Mouse (Mus musculus): ENCODE measurements around the gene Hdac4. TPM values are rescaled to one million over a fixed set of nuclear protein-coding genes. Genes with fewer than 3 reads are reported as not detected.
A peak's percentile ranks its signal among the peaks of the same experiment; 100 is the strongest.

Gene Hdac4
- polyA plus RNA-seq, 1 experiment from 2014 or later, result 10.1 TPM

- Histone ChIP-seq H3K4me2 (no peak overlapping the region), H3K9ac (peak overlapping the region; percentile 27; the same call in 1 of the 2 replicates), H3K36me3 (no peaks in the 10 kb centered on the region), H3K4me1 (replicated peaks) (peaks cover 34% of the 10 kb centered on the region), H3K27me3 (replicated peaks) (no peaks in the 10 kb centered on the region), H3K27ac (ENCODE audit: poor library complexity, severe bottlenecking) (no peak overlapping the region), H3K4me3 (no peak overlapping the region), H3K9me3 (replicated peaks) (no peaks in the 10 kb centered on the region)
- WGBS, result 71% methylated on average over 5 of the region's 5 CpGs
- ATAC-seq (ENCODE audit: insufficient number of reproducible peaks, low FRiP score), result no peak
Measured at GRCm38 (mm10) chr1:92177599-92177998, 17.9 kb downstream of the Hdac4 start.

- H3K4me3 ChIP-seq, result no peak overlapping the region
- no peak overlapping the region for H3K4me2 ChIP-seq
- no peaks in the 10 kb centered on the region for H3K27me3 ChIP-seq (replicated peaks)
- no peaks in the 10 kb centered on the region for H3K36me3 ChIP-seq
- H3K4me1 ChIP-seq (replicated peaks), result peaks cover 35% of the 10 kb centered on the region
- H3K9me3 ChIP-seq (replicated peaks), result no peaks in the 10 kb centered on the region
- WGBS, result 68% methylated on average over 3 of the region's 3 CpGs
- H3K9ac ChIP-seq, result peak overlapping the region; percentile 27; the same call in 1 of the 2 replicates
- H3K27ac ChIP-seq (ENCODE audit: poor library complexity, severe bottlenecking), result 0 out of 2 replicates have a peak overlapping the region, but pooled peaks have one; percentile 29
- no peak for ATAC-seq (ENCODE audit: insufficient number of reproducible peaks, low FRiP score)
Measured at GRCm38 (mm10) chr1:92177196-92177595, 18.3 kb downstream of the Hdac4 start.

GRCm38 (mm10) chr1:92175266-92175665 is 20.2 kb downstream of the Hdac4 start:
- WGBS, result 71% methylated on average over 6 of the region's 6 CpGs
- Histone ChIP-seq H3K27me3 (replicated peaks) (no peaks in the 10 kb centered on the region), H3K9ac (no peak overlapping the region), H3K4me1 (replicated peaks) (peaks cover 47% of the 10 kb centered on the region), H3K4me2 (no peak overlapping the region), H3K27ac (ENCODE audit: poor library complexity, severe bottlenecking) (no peak overlapping the region), H3K4me3 (no peak overlapping the region), H3K36me3 (no peaks in the 10 kb centered on the region), H3K9me3 (replicated peaks) (no peaks in the 10 kb centered on the region)
- no peak for ATAC-seq (ENCODE audit: insufficient number of reproducible peaks, low FRiP score)

- H3K9ac ChIP-seq, result no peak overlapping the region
- H3K36me3 ChIP-seq, result no peaks in the 10 kb centered on the region
- no peak for ATAC-seq (ENCODE audit: insufficient number of reproducible peaks, low FRiP score)
- peaks cover 47% of the 10 kb centered on the region for H3K4me1 ChIP-seq (replicated peaks)
- H3K27me3 ChIP-seq (replicated peaks), result no peaks in the 10 kb centered on the region
- no peak overlapping the region for H3K4me3 ChIP-seq
- 85% methylated on average over 5 of the region's 5 CpGs for WGBS
- no peak overlapping the region for H3K4me2 ChIP-seq
- H3K27ac ChIP-seq (ENCODE audit: poor library complexity, severe bottlenecking), result no peak overlapping the region
- no peaks in the 10 kb centered on the region for H3K9me3 ChIP-seq (replicated peaks)
Measured at GRCm38 (mm10) chr1:92174898-92175255, 20.6 kb downstream of the Hdac4 start.

- WGBS, result 80% methylated on average over 3 of the region's 3 CpGs
- Histone ChIP-seq H3K4me2 (no peak overlapping the region), H3K27me3 (replicated peaks) (no peaks in the 10 kb centered on the region), H3K4me3 (no peak overlapping the region), H3K4me1 (replicated peaks) (peaks cover 47% of the 10 kb centered on the region), H3K9ac (no peak overlapping the region), H3K27ac (ENCODE audit: poor library complexity, severe bottlenecking) (no peak overlapping the region), H3K36me3 (no peaks in the 10 kb centered on the region), H3K9me3 (replicated peaks) (no peaks in the 10 kb centered on the region)
- ATAC-seq (ENCODE audit: insufficient number of reproducible peaks, low FRiP score), result no peak
Measured at GRCm38 (mm10) chr1:92174251-92174897, 21.1 kb downstream of the Hdac4 start.

GRCm38 (mm10) chr1:92170616-92171235 is 24.8 kb downstream of the Hdac4 start:
- 85% methylated on average over 5 of the region's 5 CpGs for WGBS

GRCm38 (mm10) chr1:92169776-92170055 is 25.8 kb downstream of the Hdac4 start:
- H3K4me2 ChIP-seq, result no peak overlapping the region
- no peak for ATAC-seq (ENCODE audit: insufficient number of reproducible peaks, low FRiP score)
- H3K36me3 ChIP-seq, result no peaks in the 10 kb centered on the region
- H3K4me1 ChIP-seq (replicated peaks), result peaks cover 43% of the 10 kb centered on the region
- H3K9me3 ChIP-seq (replicated peaks), result no peaks in the 10 kb centered on the region
- H3K4me3 ChIP-seq, result no peak overlapping the region
- no peak overlapping the region for H3K9ac ChIP-seq
- no peaks in the 10 kb centered on the region for H3K27me3 ChIP-seq (replicated peaks)
- H3K27ac ChIP-seq (ENCODE audit: poor library complexity, severe bottlenecking), result no peak overlapping the region

More at GRCm38 (mm10) chr1:92170616-92171235, 24.8 kb downstream of the Hdac4 start:
- Histone ChIP-seq H3K27me3 (replicated peaks) (no peaks in the 10 kb centered on the region), H3K27ac (ENCODE audit: poor library complexity, severe bottlenecking) (no peak overlapping the region), H3K9ac (no peak overlapping the region), H3K9me3 (replicated peaks) (no peaks in the 10 kb centered on the region), H3K36me3 (no peaks in the 10 kb centered on the region), H3K4me2 (no peak overlapping the region), H3K4me3 (no peak overlapping the region), H3K4me1 (replicated peaks) (peaks cover 50% of the 10 kb centered on the region)
- ATAC-seq (ENCODE audit: insufficient number of reproducible peaks, low FRiP score), result no peak

- Histone ChIP-seq H3K9ac (no peak overlapping the region), H3K27ac (ENCODE audit: poor library complexity, severe bottlenecking) (no peak overlapping the region), H3K4me1 (replicated peaks) (peaks cover 40% of the 10 kb centered on the region), H3K27me3 (replicated peaks) (no peaks in the 10 kb centered on the region), H3K36me3 (no peaks in the 10 kb centered on the region), H3K4me2 (no peak overlapping the region), H3K9me3 (replicated peaks) (no peaks in the 10 kb centered on the region), H3K4me3 (no peak overlapping the region)
- 87% methylated on average over 4 of the region's 4 CpGs for WGBS
- ATAC-seq (ENCODE audit: insufficient number of reproducible peaks, low FRiP score), result no peak
Measured at GRCm38 (mm10) chr1:92168900-92169775, 26.4 kb downstream of the Hdac4 start.

- H3K4me3 ChIP-seq, result no peak overlapping the region
- H3K9me3 ChIP-seq (replicated peaks), result no peaks in the 10 kb centered on the region
- ATAC-seq (ENCODE audit: insufficient number of reproducible peaks, low FRiP score), result no peak
- H3K4me1 ChIP-seq (replicated peaks), result peaks cover 54% of the 10 kb centered on the region
- no peak overlapping the region for H3K4me2 ChIP-seq
- H3K9ac ChIP-seq, result no peak overlapping the region
- 94% methylated on average over 1 of the region's 1 CpGs for WGBS
- no peaks in the 10 kb centered on the region for H3K27me3 ChIP-seq (replicated peaks)
- H3K27ac ChIP-seq (ENCODE audit: poor library complexity, severe bottlenecking), result no peak overlapping the region
- H3K36me3 ChIP-seq, result no peaks in the 10 kb centered on the region
Measured at GRCm38 (mm10) chr1:92163932-92164331, 31.6 kb downstream of the Hdac4 start.

GRCm38 (mm10) chr1:92159804-92160203 is 35.7 kb downstream of the Hdac4 start:
- H3K4me1 ChIP-seq (replicated peaks), result peaks cover 26% of the 10 kb centered on the region
- H3K27ac ChIP-seq (ENCODE audit: poor library complexity, severe bottlenecking), result no peak overlapping the region
- no peaks in the 10 kb centered on the region for H3K27me3 ChIP-seq (replicated peaks)
- WGBS, result 34% methylated on average over 4 of the region's 4 CpGs
- no peak for ATAC-seq (ENCODE audit: insufficient number of reproducible peaks, low FRiP score)
- H3K9me3 ChIP-seq (replicated peaks), result no peaks in the 10 kb centered on the region
- H3K36me3 ChIP-seq, result 0 out of 2 replicates have a peak, but pooled peaks cover 5% of the 10 kb centered on the region
- H3K4me2 ChIP-seq, result no peak overlapping the region
- no peak overlapping the region for H3K9ac ChIP-seq
- H3K4me3 ChIP-seq, result no peak overlapping the region

- peaks cover 13% of the 10 kb centered on the region for H3K4me1 ChIP-seq (replicated peaks)
- no peaks in the 10 kb centered on the region for H3K27me3 ChIP-seq (replicated peaks)
- no peak overlapping the region for H3K4me3 ChIP-seq
- no peaks in the 10 kb centered on the region for H3K9me3 ChIP-seq (replicated peaks)
- H3K27ac ChIP-seq (ENCODE audit: poor library complexity, severe bottlenecking), result no peak overlapping the region
- H3K4me2 ChIP-seq, result no peak overlapping the region
- H3K36me3 ChIP-seq, result 0 out of 2 replicates have a peak, but pooled peaks cover 13% of the 10 kb centered on the region
- ATAC-seq (ENCODE audit: insufficient number of reproducible peaks, low FRiP score), result no peak
- 80% methylated on average over 1 of the region's 1 CpGs for WGBS
- H3K9ac ChIP-seq, result no peak overlapping the region
Measured at GRCm38 (mm10) chr1:92150201-92150600, 45.3 kb downstream of the Hdac4 start.
